Mouse (Mus musculus) heart, postnatal 0 days (tissue): Measurements from ENCODE around the gene Mindy1.

Experiments used
- CTCF ChIP-seq: IDR thresholded peaks from 2 replicates; pipeline ENCODE4 v1.5.1; 2016; ENCODE audit warnings: antibody characterized with exemption, control low read depth, low read depth
- EP300 ChIP-seq: IDR thresholded peaks from 2 replicates; pipeline ENCODE4 v1.6.1; 2016; ENCODE audit warnings: antibody characterized with exemption, low read depth

DNA sequence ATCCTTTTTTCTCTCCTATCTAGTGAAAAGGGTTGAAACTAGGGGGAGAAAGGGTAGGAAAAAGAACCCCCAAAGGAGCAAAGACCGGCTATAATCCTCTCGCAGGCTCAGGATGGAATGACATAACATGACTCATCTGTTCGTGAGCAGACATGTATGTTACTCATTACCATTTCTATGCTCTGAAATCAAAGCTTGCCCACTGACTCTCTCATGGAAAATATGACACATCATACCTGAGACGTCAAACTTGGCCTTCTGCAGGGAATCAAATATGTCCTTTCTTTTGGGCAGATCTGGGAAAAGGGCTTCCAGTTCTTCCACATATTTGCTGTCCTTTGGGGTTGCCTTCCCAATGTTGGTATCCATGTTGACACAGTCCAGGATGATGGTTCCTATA, 19.2 kb upstream of the Mindy1 start:
- TF ChIP-seq CTCF (no peak), EP300 (no peak)
